Mouse (Mus musculus) MEL (cell line): ENCODE results near the gene Saa3. TPM values are rescaled to one million over a fixed set of nuclear protein-coding genes. Genes with fewer than 3 reads are reported as not detected.

ENCODE experiments used
- DNase-seq: peaks from one replicate; pipeline ENCODE4 v3.0.0; 2011; ENCODE audit warnings: low read depth, low spot score
- H3K27ac ChIP-seq: 2 replicates; pipeline ENCODE4 v1.5.1; 2012; ENCODE audit warnings: low read depth, mild to moderate bottlenecking, control low read depth, low read length, moderate library complexity; ENCODE audit not compliant: control insufficient read depth
- H3K27me3 ChIP-seq, 2 experiments: fragments of 150-350 bp in 1 of 2; sonication (generic) in 1 of 2; 2 replicates each; pipeline ENCODE4 v1.6.1; 2012; ENCODE audit warnings: low read length in 2 of 2, mild to moderate bottlenecking in 2 of 2, improper control_type of control experiment in 1 of 2, moderate library complexity in 1 of 2; ENCODE audit not compliant: insufficient read depth in 2 of 2, control insufficient read depth in 1 of 2
- H3K36me3 ChIP-seq, 2 experiments: 2 replicates each; pipeline ENCODE4 v1.6.1; 2012 to 2014; ENCODE audit warnings: low read length in 2 of 2, improper control_type of control experiment in 1 of 2, inconsistent platforms in 1 of 2, mild to moderate bottlenecking in 1 of 2; ENCODE audit not compliant: insufficient read depth in 2 of 2, control insufficient read depth in 1 of 2
- H3K4me1 ChIP-seq, 2 experiments: fragments of 150-350 bp in 1 of 2; sonication (generic) in 1 of 2; 2 replicates each; pipeline ENCODE4 v1.6.1; 2012; ENCODE audit warnings: low read length in 2 of 2, improper control_type of control experiment in 1 of 2, mild to moderate bottlenecking in 1 of 2; ENCODE audit not compliant: insufficient read depth in 2 of 2, control insufficient read depth in 1 of 2
- H3K4me3 ChIP-seq, 2 experiments: fragments of 150-350 bp in 1 of 2; sonication (generic) in 1 of 2; 2 replicates each; pipeline ENCODE4 v1.5.1; 2012; ENCODE audit warnings: low read depth in 2 of 2, low read length in 2 of 2, mild to moderate bottlenecking in 2 of 2, moderate library complexity in 2 of 2, control low read depth in 1 of 2, improper control_type of control experiment in 1 of 2; ENCODE audit not compliant: control insufficient read depth in 1 of 2, insufficient read depth in 1 of 2
- H3K79me2 ChIP-seq: 2 replicates; pipeline ENCODE4 v1.6.1; 2012; ENCODE audit warnings: mild to moderate bottlenecking, low read length, moderate library complexity; ENCODE audit not compliant: control insufficient read depth, poor library complexity, insufficient read depth
- H3K9ac ChIP-seq: 2 replicates; pipeline ENCODE4 v1.6.1; 2012; ENCODE audit warnings: low read depth, mild to moderate bottlenecking, control low read depth, low read length, moderate library complexity; ENCODE audit not compliant: control insufficient read depth, poor library complexity, severe bottlenecking
- H3K9me3 ChIP-seq: fragments of 150-350 bp; sonication (generic); replicated peaks from 2 replicates; pipeline ENCODE4 v1.6.1; 2012; ENCODE audit warnings: mild to moderate bottlenecking, low read length, improper control_type of control experiment, moderate library complexity; ENCODE audit not compliant: insufficient read depth
- CHD2 ChIP-seq: IDR thresholded peaks from 2 replicates; pipeline ENCODE4 v1.6.1; 2011; ENCODE audit warnings: low read length, improper control_type of control experiment
- EP300 ChIP-seq, 2 experiments: IDR thresholded peaks; 2 replicates each; pipeline ENCODE4 v1.6.1; 2011; ENCODE audit warnings: improper control_type of control experiment in 2 of 2, low read length in 2 of 2, low read depth in 1 of 2, mild to moderate bottlenecking in 1 of 2
- ETS1 ChIP-seq: IDR thresholded peaks from 2 replicates; pipeline ENCODE4 v1.6.1; 2012; ENCODE audit warnings: low read depth, mild to moderate bottlenecking, inconsistent platforms, low read length, improper control_type of control experiment, moderate library complexity
- GATA1 ChIP-seq: IDR thresholded peaks from 2 replicates; pipeline ENCODE4 v1.6.1; 2011; ENCODE audit warnings: low read depth, low read length, improper control_type of control experiment
- JUND ChIP-seq: IDR thresholded peaks from 2 replicates; pipeline ENCODE4 v1.6.1; 2011; ENCODE audit warnings: low read depth, mild to moderate bottlenecking, improper control_type of control experiment, low read length
- KAT2A ChIP-seq: conservative IDR thresholded peaks from 2 replicates; pipeline ENCODE4 v1.6.1; 2012; ENCODE audit warnings: low read depth, low read length, improper control_type of control experiment, inconsistent platforms
- MAFK ChIP-seq: IDR thresholded peaks from 2 replicates; pipeline ENCODE4 v1.6.1; 2011; ENCODE audit warnings: low read depth, mild to moderate bottlenecking, low read length, improper control_type of control experiment, borderline replicate concordance
- MAX ChIP-seq: IDR thresholded peaks from 2 replicates; pipeline ENCODE4 v1.6.1; 2011; ENCODE audit warnings: low read length, improper control_type of control experiment
- MAZ ChIP-seq: IDR thresholded peaks from 2 replicates; pipeline ENCODE4 v1.6.1; 2012; ENCODE audit warnings: low read depth, mild to moderate bottlenecking, inconsistent platforms, low read length, improper control_type of control experiment
- MXI1 ChIP-seq: IDR thresholded peaks from 2 replicates; pipeline ENCODE4 v1.6.1; 2011; ENCODE audit warnings: mild to moderate bottlenecking, low read depth, low read length, improper control_type of control experiment
- MYB ChIP-seq: IDR thresholded peaks from 2 replicates; pipeline ENCODE4 v1.6.1; 2011; ENCODE audit warnings: mild to moderate bottlenecking, low read depth, low read length, improper control_type of control experiment
- MYC ChIP-seq: IDR thresholded peaks from 2 replicates; pipeline ENCODE4 v1.6.1; 2011; ENCODE audit warnings: low read depth, mild to moderate bottlenecking, low read length, improper control_type of control experiment, moderate library complexity
- NELFE ChIP-seq: IDR thresholded peaks from 2 replicates; pipeline ENCODE4 v1.6.1; 2011; ENCODE audit warnings: low read depth, low read length, improper control_type of control experiment
- NRF1 ChIP-seq: IDR thresholded peaks from 2 replicates; pipeline ENCODE4 v1.6.1; 2014; ENCODE audit warnings: low read depth, mild to moderate bottlenecking, inconsistent platforms, low read length, improper control_type of control experiment, moderate library complexity; ENCODE audit not compliant: poor library complexity, insufficient read depth, severe bottlenecking
- POLR2A ChIP-seq, 2 experiments: IDR thresholded peaks; 2 replicates each; pipeline ENCODE4 v1.6.1; 2011 to 2012; ENCODE audit warnings: low read length in 2 of 2, mild to moderate bottlenecking in 2 of 2, control low read depth in 1 of 2, improper control_type of control experiment in 1 of 2, low read depth in 1 of 2, moderate library complexity in 1 of 2; ENCODE audit not compliant: control insufficient read depth in 1 of 2, insufficient read depth in 1 of 2, poor library complexity in 1 of 2
- POLR2AphosphoS2 ChIP-seq: IDR thresholded peaks from 2 replicates; pipeline ENCODE4 v1.6.1; 2011; ENCODE audit warnings: low read length, improper control_type of control experiment
- RAD21 ChIP-seq: IDR thresholded peaks from 2 replicates; pipeline ENCODE4 v1.6.1; 2011; ENCODE audit warnings: mild to moderate bottlenecking, low read depth, low read length, improper control_type of control experiment
- RCOR1 ChIP-seq: IDR thresholded peaks from 2 replicates; pipeline ENCODE4 v1.6.1; 2012; ENCODE audit warnings: low read depth, mild to moderate bottlenecking, inconsistent platforms, low read length, improper control_type of control experiment
- SIN3A ChIP-seq: IDR thresholded peaks from 2 replicates; pipeline ENCODE4 v1.6.1; 2012; ENCODE audit warnings: low read length, improper control_type of control experiment, inconsistent platforms
- SMC3 ChIP-seq: IDR thresholded peaks from 2 replicates; pipeline ENCODE4 v1.6.1; 2011; ENCODE audit warnings: low read depth, low read length, improper control_type of control experiment
- TAL1 ChIP-seq: IDR thresholded peaks from 2 replicates; pipeline ENCODE4 v1.6.1; 2012; ENCODE audit warnings: mild to moderate bottlenecking, inconsistent platforms, low read length, moderate library complexity, mixed read lengths
- TBP ChIP-seq: IDR thresholded peaks from 2 replicates; pipeline ENCODE4 v1.8.0; 2011; ENCODE audit warnings: low read depth, low read length, improper control_type of control experiment
- TCF12 ChIP-seq: IDR thresholded peaks from 2 replicates; pipeline ENCODE4 v1.6.1; 2014; ENCODE audit warnings: low read depth, mild to moderate bottlenecking, inconsistent platforms, low read length, improper control_type of control experiment, moderate library complexity
- USF1 ChIP-seq: IDR thresholded peaks from 2 replicates; pipeline ENCODE4 v1.6.1; 2014; ENCODE audit warnings: low read depth, mild to moderate bottlenecking, inconsistent platforms, low read length, improper control_type of control experiment, moderate library complexity
- USF2 ChIP-seq, 2 experiments: IDR thresholded peaks; 2 replicates each; pipeline ENCODE4 v1.6.1; 2011 to 2012; ENCODE audit warnings: improper control_type of control experiment in 2 of 2, low read length in 2 of 2, borderline replicate concordance in 1 of 2, inconsistent platforms in 1 of 2, low read depth in 1 of 2, mild to moderate bottlenecking in 1 of 2; ENCODE audit not compliant: insufficient read depth in 1 of 2
- ZC3H11A ChIP-seq: IDR thresholded peaks from 2 replicates; pipeline ENCODE4 v1.6.1; 2012; ENCODE audit warnings: low read depth, mild to moderate bottlenecking, inconsistent platforms, low read length, improper control_type of control experiment
- ZKSCAN1 ChIP-seq: IDR thresholded peaks from 2 replicates; pipeline ENCODE4 v1.6.1; 2012; ENCODE audit warnings: low read depth, mild to moderate bottlenecking, inconsistent platforms, low read length, improper control_type of control experiment, moderate library complexity
- ZMIZ1 ChIP-seq: IDR thresholded peaks from 2 replicates; pipeline ENCODE4 v1.6.1; 2012; ENCODE audit warnings: low read depth, mild to moderate bottlenecking, inconsistent platforms, low read length, improper control_type of control experiment, moderate library complexity
- ZNF384 ChIP-seq: IDR thresholded peaks from 2 replicates; pipeline ENCODE4 v1.6.1; 2012; ENCODE audit warnings: low read depth, mild to moderate bottlenecking, inconsistent platforms, low read length, improper control_type of control experiment
- polyA plus RNA-seq, 2 experiments: library from polyadenylated mRNA; stranded (reverse) in 1 of 2; unstranded in 1 of 2; fragments of >175 nt in 1 of 2; fragments of >200 nt in 1 of 2; gene quantifications; 2 replicates each; pipeline versions ENCODE4 v1.2.1 to v1.2.4; 2012; ENCODE audit warnings: low replicate concordance in 2 of 2, low read depth in 1 of 2; ENCODE audit not compliant: insufficient read length in 2 of 2, insufficient read depth in 1 of 2, missing spikeins in 1 of 2
- total RNA-seq: library from RNA; depleted of rRNA; stranded (reverse); fragments of 300-350 nt; gene quantifications from 2 replicates; pipeline ENCODE4 v1.2.3, GENCODE M21; 2012

Saa3 gene
- total and polyA plus RNA-seq, 3 experiments = 1.3 to 1.7 TPM; not detected in 1

GRCm38 (mm10) chr7:46724396-46724795 lies 8.9 kb upstream of the Saa3 start:
- no peak overlapping the region for H3K9ac ChIP-seq
- no peak overlapping the region for H3K4me3 ChIP-seq
- H3K27me3 ChIP-seq = peaks cover 0 to 3% of the 10 kb centered on the region in 2 experiments; a peak in 2 of 4 replicates
- no peaks in the 10 kb centered on the region for H3K9me3 ChIP-seq
- DNase-seq = no peak
- no peak overlapping the region for H3K27ac ChIP-seq
- H3K36me3 ChIP-seq = no peaks in the 10 kb centered on the region
- TF ChIP-seq KAT2A = no peak
- TF ChIP-seq ZKSCAN1 = no peak
- TF ChIP-seq MYC = no peak
- TF ChIP-seq MAZ = no peak
- TF ChIP-seq MXI1 = no peak
- no peak for TF ChIP-seq ZC3H11A
- no peak for TF ChIP-seq ZNF384
- TF ChIP-seq RAD21 = no peak
- TF ChIP-seq NELFE = no peak
- no peak for TF ChIP-seq POLR2A (IDR thresholded peaks at IDR 0.05; ENCODE audit: control insufficient read depth in 1 of 2, insufficient read depth in 1 of 2, low read depth in 1 of 2, low read length in 2 of 2, poor library complexity in 1 of 2)
- TF ChIP-seq MYB = no peak
- no peak for TF ChIP-seq NRF1
- no peak for TF ChIP-seq USF2 (IDR thresholded peaks at IDR 0.05; ENCODE audit: borderline replicate concordance in 1 of 2, insufficient read depth in 1 of 2, low read depth in 1 of 2, low read length in 2 of 2)
- no peak for TF ChIP-seq ETS1
- TF ChIP-seq GATA1 = no peak
- no peak for TF ChIP-seq SIN3A
- TF ChIP-seq ZMIZ1 = no peak
- TF ChIP-seq EP300 (IDR thresholded peaks at IDR 0.05; ENCODE audit: low read depth in 1 of 2, low read length in 2 of 2) = no peak
- TF ChIP-seq TCF12 = no peak
- TF ChIP-seq CHD2 = no peak
- H3K4me1 ChIP-seq = peaks cover 0 to 9% of the 10 kb centered on the region in 2 experiments; a peak in 2 of 4 replicates
- H3K79me2 ChIP-seq = no peaks in the 10 kb centered on the region

- DNase-seq = no peak
Measured at GRCm38 (mm10) chr7:46723849-46724248, 8.3 kb upstream of the Saa3 start.

More at GRCm38 (mm10) chr7:46723849-46724248, 8.3 kb upstream of the Saa3 start:
- Histone ChIP-seq H3K27me3 (peaks cover 0 to 3% of the 10 kb centered on the region in 2 experiments; a peak in 2 of 4 replicates), H3K4me3 (no peak overlapping the region), H3K4me1 (peaks cover 0 to 9% of the 10 kb centered on the region in 2 experiments; a peak in 2 of 4 replicates), H3K36me3 (no peaks in the 10 kb centered on the region), H3K27ac (no peak overlapping the region), H3K79me2 (no peaks in the 10 kb centered on the region), H3K9me3 (no peaks in the 10 kb centered on the region), H3K9ac (no peak overlapping the region)
- TF ChIP-seq POLR2A (IDR thresholded peaks at IDR 0.05; ENCODE audit: control insufficient read depth in 1 of 2, insufficient read depth in 1 of 2, low read depth in 1 of 2, low read length in 2 of 2, poor library complexity in 1 of 2) (no peak), MYB (no peak), ZMIZ1 (no peak), JUND (no peak), RAD21 (no peak), USF1 (no peak), MAFK (no peak), ZNF384 (no peak), CHD2 (no peak), MAX (no peak), TBP (no peak), SMC3 (no peak), RCOR1 (no peak), TAL1 (no peak), POLR2AphosphoS2 (no peak)
